Mouse (Mus musculus) ovary, adult 18-20 months (tissue): ENCODE measurements at regions not wholly inside any gene's neighbourhood (a gene's known extent, or its start where the extent isn't known, plus 50 kb on each side); places are given as distances from the start of the nearest gene placed in this dataset.
A peak's percentile ranks its signal among the peaks of the same experiment; 100 is the strongest.

ENCODE experiments used
- DNase-seq: peaks from one replicate; pipeline ENCODE4 v3.0.0; 2022; ENCODE audit warnings: low spot score, mixed read lengths

DNA sequence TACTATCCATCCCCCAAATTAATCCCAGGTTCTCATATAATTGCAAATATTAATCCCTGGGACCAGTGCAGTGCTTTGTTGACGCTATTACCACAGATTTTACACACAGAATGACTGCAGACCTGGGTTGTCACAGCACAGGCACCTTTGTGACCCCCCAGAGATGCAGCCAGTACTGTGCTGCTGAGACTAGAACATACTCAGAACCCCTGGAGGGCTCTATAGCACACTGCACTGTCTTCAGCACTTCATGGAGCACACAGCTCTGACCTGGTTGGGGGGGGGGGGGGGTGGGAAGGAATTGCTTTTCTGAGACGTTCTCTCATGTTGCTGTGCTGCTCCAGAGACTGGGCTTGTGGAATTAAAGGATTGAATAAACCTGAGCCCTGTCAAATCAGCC is 154.9 kb upstream of the Gm34302 start:
- DNase-seq = no peak

DNA sequence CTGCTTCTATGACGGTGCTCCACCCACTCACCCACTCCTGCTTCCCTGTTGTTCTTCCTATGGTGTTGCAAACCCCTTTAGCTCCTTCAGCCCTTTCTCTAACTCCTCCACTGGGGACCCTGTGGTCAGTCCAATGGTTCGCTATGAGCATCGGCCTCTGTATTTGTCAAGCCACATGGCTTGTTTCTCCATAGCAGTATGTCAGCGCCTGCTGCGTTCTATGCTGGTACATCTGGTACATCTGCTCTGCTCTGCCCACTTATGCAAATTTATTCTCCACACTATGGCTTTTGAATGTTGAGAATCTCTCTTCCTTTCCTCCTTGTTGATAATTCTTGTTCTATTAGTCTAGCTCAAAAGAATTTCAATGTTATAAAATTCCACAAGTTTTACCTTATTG is 154.2 kb upstream of the Gm34302 start:
- no peak for DNase-seq

DNA sequence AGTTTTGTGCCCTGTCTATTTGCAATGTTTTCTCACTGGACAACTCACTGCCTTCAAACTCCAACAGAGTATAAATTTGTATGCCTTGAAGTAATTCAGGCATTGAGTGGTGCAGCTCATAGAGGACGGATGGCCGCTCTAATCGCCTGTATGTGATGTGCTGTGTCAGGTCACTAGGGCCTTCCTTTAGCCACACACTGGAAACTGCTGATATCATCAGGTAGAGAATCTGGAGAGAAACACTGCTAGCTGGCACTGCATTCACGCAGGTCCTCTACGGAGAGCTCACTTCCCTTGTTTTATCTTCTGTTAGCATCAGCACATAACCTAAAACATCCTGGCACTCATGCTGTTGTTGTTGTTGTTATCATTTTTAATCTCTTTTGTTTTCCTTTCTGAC is 144.0 kb upstream of the Gm34302 start:
- DNase-seq = no peak

DNA sequence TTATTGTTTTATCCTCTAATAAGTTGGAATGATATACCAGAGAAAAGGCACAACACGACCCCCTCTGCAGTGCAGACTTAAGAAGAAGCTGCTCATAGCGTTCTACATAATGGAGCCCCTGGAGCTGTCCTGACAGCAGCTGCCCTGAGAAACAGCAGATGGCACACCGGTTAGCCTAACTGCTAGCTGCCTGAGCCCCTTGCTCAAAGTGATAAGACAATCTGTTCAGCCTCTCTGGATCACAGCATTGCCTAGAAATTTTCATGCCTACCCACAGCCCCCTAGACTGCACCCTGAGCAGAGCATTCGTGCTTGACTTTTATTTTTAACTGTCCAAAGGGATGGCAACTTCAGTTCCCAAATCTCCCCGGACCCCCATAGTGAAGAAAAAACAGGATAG is 132.4 kb upstream of the Gm34302 start:
- DNase-seq = no peak

DNA sequence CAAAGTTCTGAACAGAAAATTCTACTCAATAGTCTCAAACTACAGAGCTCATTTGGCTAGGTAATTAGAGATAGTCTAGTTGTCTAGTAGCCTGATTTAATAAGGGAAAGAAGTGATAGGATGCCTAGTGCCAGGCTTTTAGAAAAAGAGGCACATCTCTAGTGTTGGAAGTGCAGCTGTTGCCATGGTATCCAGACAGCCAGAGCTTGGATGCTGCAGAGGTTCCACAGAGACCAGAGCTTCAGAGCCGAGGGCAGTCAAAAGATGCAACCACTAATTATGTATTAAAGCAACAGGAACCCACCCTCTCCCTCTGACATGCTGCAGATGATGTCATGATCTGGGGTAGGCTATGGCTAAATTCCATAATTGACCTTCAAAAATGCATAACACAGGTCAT is 130.0 kb upstream of the Gm34302 start:
- no peak for DNase-seq

DNA sequence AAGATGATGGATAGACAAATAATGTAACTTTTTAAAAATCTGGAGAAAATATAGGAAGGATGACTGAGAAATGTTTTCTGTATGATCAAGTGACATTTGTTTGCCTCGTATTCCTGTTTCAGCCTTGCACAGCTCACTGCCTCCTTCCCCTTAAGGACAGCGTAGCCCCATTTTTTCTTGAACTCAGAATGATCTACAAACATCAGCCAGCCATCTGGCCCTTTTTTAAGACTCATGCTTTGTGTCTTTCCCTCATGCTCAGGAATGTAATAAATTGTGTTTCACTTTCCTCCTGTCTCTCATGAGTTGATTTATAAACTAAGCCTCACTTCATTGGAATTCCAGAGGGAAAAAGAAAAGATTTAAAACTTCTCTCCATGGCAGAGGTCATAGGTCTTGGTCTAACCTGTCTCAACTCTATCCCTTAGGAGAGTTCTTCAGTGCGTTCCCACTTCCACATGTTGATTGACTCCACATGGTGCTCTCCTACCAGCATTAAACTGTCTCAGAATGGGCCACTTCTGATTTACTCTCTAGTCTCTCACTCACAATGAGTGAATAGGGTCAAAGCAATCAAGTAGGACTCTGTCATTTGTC is 129.2 kb upstream of the Gm34302 start:
- DNase-seq = no peak

DNA sequence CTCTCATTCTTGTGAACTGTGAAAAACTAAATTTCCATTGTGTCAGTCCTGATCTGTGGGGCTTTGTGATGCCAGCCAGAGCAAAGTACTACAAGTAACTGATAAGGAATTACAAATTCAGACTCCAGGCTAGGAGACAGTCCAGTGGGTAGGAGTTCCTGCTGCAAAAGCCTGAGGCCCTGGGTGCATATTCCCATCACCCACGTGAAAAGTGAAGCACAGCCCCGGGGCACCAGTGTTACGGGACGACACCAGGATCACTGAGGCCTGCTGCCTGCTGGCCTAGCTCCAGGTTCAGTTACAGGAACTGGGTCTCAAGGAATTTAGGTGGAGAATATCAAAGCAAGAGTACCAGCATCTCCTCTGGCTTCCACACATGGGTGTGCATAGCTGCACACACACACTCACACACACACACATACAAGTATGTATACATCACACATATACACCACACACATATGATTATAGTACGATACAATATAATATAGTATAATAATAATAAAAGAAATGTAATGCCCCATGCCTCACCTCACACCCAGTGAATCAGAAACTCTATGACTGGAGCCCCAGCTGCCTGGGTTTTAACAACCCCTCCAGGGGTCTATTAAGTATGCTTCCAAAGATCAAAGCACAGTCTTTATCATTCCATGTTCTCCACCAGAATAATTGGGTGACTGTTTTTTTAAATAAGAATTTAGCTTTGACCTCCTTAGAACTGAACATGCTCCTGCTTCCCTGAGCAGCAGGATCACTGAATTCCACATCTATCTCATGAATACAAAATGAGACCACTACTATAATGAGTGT is 126.6 kb upstream of the Gm34302 start:
- DNase-seq = no peak

DNA sequence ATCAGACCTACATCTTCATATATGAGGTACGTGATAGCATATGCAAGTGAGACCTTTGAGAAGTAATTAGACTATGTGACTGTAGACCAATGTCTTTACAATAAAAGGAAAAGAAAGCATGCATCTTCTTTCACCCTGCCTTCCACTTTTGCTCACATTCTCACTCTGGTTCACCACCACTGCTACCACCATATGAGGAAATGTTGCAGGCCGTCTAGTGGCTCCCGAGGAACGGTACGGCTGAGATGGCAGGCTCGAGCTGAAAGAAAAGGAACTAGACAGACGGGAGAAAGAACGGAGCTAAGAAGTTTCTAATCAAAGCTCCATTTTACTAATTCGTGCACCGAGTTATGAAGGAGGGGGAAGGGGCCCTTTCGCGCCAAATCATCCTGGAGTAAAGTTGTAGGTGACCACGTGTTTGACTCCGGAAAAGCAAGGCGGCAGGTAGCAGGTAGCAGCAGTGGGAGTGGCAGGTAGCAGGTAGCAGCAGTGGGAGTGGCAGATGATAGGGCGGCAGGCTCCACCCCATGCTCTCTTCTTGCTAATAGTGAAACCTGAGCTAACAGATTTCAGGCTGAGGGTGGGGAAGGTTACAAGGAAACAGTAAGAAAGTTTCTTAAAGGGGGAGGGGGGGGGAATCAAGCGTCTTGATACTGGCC is 125.9 kb upstream of the Gm34302 start:
- no peak for DNase-seq

DNA sequence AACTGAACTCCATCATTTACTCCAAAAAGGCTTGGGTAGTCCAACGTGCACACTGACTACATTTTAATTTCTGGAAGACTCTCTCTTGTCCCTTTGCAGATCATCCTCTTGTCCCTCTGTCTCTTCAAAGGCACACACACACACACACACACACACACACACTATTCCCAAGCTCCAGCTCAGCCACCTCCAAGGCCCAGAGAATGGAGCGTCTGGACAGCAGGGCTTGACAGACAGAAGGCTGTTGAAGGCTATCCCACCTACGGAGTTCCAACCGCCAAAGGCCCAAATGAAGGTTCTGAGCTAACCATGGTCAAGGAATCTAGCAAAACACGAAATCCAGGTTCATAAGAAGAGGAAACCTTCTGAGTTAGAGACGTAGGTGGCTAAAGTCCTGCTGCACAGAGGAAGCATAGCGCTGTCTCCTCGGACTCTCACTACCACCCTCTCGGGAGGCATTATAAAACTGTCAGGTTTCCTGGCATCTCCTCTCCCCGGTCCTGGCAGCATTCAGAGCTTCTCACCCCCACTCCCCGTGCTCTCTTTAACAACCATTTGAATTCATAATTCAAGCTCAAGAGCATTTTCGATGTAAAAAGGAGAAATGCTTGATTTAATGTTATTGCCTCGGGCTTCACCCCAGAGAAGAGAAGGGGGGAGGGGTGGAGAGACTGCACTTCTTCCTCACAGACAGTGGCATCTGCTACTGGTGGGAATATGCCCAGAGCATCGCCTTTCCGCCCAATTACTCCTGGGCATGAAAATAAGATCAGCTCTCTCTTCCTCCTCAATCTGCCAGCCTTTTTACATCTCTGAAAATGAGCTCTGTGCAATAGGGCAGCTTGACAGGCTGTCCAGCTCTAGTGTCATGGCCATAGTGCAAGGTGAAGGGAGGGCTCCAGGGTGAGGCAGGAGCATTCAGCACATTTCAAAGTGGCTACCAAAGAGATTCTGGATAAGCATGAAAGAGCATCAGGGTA is 99.3 kb upstream of the Gm34302 start:
- DNase-seq = no peak

DNA sequence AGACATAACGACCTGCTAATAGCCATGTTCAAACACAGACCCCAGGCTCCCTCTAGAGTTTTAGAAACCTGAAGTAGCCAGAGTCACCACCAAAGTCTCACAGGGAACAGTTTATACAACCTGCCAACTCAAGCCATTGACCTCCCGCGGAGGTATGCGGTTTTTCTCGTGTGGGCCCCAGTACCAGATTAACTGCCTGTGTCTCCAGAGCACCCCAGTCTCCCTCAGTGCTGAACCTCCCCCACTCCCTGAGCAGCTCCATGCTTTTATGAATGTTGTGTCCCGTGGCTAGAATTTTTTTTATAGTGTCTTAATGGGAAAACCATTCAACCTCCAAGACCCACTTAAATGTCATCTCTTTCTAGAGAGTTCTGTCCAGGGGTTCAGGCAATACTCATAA is 98.5 kb upstream of the Gm34302 start:
- no peak for DNase-seq

DNA sequence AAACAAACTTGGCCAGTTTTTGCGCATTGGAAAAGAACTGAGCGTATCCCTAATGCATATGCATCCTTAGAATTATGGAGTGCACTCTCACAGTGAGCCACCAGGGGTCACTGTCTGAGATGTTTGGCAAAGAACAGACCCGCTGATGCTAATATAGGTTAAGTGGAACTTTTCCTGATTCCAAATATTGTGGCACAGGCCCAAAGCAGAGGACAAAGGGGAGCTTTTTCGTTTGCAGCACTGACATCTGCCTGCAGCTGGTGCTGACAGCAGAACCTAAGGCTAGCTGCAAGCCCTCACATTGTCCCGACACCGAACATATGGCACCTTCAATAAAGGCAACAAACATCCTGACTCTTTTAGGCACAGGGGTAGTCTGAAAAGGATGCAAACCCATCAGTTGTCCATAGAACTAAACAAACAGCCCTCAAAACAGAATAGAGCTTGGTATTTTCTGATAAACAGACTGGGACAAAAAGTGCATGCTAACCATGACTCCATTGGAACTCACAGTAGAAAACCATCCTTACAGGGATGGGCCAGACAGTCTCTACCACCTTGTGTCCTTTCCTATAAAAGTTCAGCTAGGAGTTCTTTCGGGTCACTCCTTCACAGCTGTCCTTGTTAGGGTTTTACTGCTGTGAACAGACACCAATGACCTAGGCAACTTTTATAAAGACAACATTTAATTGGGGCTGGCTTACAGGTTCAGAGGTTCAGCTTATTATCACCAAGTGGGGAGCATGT is 87.1 kb upstream of the Gm34302 start:
- DNase-seq = peak; percentile 9

DNA sequence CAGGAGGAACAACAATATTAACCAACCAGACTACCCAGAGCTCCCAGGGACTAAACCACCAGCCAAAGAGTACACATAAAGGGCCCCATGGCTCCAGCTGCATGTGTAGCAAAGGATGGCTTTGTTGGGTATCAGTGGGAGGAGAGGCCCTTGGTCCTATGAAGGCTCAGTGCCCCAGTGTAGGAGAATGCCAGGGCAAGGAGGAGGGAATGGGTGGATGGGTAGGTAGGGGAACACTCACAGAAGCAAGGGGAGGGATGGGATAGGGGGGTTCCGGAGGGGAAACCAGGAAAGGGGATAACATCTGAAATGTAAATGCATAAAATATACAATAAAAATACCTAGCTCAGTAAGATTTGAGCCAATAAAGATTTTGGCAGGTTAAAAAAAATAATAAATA is 86.4 kb upstream of the Gm34302 start:
- no peak for DNase-seq

DNA sequence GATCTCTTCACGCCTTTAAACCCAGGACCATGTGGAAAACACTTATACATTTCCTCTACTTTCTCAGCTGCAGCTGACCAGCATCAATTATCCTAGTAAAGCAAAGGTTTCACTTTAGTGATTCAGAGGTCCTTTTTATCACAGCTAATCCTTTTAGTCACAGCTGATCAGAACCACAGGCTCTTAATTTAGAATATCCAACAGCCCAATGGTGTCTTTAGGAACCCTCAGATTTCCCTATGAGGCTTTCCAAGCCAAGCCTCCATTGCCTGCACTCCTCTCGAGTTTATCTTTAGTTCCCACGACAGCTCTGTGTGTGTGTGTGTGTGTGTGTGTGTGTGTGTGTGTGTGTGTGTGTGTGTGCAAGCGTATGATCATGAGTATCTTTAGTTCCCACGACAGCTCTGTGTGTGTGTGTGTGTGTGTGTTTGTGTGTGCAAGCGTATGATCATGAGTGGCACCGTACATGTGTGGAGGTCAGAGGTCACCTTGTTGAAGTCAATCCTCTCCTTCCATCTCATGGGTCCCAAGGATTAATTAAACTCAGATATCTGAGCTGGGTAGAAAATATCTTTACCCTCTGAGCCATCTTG is 85.4 kb upstream of the Gm34302 start:
- no peak for DNase-seq

DNA sequence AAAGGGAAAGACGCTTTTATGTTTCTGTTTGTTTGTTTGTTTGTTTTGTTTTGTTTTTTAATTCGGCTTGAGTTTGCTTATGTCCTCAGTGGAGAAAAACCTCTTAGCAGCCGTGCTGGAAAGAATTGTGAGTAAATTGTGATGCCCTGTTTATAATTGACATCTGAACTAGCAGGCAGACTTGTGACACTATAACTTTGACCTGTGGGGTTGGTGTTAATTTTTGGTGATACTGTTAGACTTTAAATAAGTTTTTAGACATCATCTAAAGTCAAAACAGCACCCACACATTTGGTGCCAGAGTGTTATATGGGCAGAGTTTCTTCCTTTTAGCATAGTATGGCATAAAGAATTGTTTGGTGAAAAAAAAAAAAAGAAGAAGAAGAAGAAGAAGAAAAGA is 84.0 kb upstream of the Gm34302 start:
- no peak for DNase-seq

DNA sequence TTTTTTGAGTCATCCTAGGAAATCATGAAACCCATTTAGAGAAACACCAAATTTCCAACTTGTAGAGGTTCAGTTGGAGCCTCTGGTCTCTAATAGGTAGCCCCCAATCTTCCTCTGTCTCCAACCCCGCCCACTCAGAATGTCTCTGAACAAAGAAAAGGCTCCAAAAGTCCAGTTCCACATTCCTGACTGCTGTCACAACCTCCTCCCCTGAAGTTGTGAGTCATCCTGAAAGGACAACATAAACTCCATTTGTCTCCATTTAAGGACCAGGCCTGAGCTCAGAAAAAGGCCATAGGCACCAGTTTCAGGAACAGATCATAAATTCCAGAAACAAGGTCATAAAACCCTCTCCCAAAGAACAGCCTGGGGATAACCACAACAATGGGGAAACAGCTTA is 79.4 kb upstream of the Gm34302 start:
- DNase-seq = no peak

DNA sequence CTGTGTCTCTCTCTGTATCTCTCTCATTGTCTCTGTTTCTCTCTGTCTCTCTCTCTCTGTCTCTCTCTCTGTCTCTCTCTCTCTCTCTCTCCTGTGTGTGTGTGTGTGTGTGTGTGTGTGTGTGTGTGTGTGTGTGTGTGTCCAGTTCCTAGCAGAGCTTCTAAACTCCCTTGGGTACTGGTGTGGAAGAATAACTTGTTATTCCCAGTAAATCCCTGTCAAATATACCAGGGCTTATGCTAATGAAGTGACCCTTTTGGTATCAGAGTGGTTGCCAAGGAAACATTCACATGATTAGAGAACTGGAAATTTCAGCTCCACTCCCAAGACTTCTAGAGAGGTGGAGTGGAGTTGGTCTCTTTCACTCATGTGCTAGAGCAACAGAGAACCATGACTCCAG is 78.9 kb upstream of the Gm34302 start:
- DNase-seq = no peak

DNA sequence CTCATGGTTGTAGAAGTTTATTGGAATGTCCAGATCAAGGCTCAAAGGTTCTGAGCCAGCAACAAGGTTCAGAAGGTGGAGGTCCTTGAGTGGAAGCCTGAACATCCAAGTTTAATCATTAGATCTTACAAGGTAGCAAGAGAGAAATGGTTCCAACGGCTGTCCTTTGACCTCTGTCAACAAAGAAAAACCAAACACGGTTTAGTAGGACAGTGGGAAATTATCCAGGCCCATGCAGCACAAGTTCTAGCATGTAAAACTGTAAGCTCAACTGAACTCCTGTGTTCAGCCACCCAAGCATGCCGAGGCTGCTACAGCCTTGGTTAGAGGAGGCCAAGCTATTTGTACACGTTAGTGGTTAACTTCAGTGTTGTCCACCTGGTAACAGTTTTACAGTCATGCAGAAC is 77.1 kb upstream of the Gm34302 start:
- DNase-seq = no peak

DNA sequence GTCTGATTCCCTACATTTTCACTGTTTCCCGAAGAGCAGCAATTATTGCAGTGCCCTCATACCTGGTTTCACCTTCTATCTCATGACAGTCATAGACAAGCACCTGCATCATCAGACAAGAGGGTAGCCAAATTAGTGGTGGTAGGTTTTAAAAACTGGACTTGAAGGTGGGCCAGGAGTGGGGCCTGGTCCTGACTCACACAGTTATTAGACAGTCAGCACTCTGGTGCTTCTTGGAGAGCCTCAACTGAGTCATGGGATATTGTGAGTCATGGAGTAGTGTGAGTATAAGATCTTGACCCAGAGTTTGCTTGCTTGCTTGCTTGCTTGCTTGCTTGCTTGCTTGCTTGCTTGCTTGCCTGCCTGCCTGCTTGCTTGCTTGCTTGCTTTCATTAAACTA is 73.1 kb upstream of the Gm34302 start:
- no peak for DNase-seq

DNA sequence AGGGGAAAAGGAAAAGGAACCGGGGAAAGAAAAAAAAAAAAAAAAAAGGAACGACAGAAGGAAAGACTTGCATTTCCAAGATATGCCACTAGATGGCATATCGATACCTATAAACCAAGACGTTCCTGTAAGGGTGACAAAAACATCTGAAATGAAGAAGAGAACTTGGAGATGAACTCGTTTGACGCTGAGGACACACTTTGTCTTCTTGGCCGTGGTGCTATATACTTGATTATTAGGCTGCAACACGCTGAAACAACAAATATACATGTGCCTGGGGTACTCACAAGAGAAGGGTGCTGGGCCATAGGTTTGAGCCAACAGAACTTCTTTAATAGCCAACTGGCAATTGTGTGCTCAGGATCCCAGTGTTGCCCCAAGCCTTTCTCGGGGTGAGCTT is 71.2 kb upstream of the Gm34302 start:
- DNase-seq = no peak

DNA sequence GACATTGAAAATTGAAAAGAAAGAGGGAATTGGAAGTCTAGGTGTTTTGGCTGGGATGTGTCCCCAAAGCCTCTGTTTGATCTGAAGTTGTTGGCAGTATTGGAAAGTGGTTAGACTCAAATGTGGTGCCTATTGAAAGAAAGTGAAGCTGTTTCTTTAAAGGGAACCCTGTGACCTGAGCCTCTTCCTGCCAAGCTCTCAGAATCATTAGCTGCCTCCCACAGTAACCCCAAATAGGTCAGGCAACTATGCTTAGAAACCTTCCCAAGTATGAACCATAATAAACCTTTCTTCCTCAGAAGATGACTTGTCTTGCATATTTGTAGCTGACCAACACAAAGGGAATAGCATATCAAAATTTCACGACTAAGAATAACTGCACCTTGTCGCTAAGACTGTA is 69.7 kb upstream of the Gm34302 start:
- no peak for DNase-seq

DNA sequence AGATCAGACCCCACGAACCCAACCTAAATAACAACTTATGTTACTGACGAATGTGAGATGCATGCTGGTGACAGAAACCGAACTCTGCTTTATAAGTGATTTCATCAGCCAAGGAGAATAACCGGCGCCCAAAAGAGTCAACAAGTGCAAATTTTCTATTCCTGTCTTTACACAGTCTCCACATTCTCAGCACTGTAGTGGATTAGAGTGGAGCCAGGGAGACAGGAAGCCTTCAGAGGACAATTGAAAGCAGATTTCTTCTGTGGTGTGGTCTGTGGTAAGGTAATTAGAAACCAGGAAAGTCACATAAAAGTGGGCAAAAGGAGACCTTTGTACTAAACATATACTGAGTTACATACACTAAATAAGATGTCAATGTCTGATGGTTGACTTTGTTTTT is 68.0 kb upstream of the Gm34302 start:
- no peak for DNase-seq
